Mouse (Mus musculus) ovary, postnatal 36 days (tissue): ENCODE results near the gene Capn8.
"Not testable (repeated sequence)": the region's sequence is repeated elsewhere in the genome, so short reads cannot be mapped to it uniquely, and the experiment has no call there.

Experiments
- DNase-seq: peaks from one replicate; pipeline ENCODE4 v3.0.0; 2022; ENCODE audit warnings: low spot score, mixed read lengths

Gene Capn8

DNA sequence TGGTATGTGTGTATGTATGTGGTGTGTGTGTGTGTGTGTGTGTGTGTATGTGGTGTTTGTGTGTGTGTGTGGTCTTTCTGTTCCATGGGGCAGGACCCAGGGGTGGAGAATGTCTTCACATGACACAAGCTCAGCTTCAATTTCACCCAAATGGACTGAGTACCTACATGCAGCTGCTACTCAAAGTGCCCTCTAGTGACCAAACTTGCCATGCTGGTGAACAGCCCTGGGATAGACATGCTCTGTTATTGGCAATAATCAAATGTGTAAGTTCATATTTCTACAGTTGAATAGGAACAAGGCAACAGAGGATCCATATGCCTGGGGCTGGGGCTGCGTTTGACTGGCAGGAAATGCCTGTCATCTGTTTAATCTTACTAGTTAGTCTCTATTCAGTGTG, 50.7 kb downstream of the Capn8 start:
- DNase-seq, result no peak

DNA sequence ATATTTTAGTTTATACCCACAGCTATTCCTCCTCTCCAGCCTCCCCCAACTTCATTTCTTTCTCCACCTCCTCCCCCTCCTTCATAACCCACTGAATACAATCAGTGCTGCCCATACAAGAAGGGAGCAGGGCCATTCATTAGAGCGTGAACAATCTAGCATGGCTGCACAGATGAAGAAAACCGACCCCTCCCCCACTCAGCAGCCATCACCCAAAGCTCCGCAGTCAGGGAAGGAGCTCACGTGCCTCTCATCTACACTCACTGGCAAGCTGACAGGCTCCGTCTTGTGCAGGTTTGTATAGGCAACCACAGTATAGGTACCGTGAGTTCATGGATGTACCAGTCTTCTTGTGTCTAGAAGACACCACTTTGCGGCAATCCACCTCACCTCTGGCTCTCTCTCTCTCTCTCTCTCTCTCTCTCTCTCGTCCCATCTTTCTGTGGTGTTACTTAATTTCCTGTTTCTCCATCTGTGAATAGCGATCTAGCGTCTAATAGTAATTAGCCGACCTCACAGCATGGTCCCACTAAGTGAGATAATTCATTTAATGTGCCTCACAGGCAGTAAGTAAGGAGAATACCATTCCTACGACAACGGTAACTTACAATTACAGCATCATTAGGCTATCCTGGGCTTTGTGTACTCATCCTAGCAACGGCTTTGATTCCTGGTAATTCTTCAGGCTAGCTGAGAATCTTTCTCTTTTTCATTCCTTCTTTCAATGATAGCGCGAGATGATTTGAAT, 53.6 kb downstream of the Capn8 start:
- DNase-seq, result no peak

DNA sequence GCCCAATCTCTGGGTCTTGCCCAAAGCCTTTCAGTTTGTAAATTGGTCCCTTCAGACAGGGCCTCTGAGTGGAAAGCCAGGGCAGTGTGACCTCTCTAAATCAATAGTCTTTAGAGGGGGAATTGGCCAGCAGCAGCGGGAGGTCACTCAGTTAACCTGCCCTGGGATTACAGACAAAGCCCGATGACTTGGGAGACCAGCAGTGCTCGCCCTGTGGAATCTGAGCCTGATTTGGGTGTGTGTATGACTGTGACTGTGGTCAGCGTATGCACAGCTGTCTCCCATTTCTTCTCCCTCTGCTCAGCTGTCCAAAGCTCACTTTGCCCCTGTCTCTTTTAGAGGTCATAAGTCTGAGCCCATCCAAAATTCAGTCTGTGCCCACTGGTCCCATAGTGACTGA, 55.7 kb downstream of the Capn8 start:
- DNase-seq, result no peak

DNA sequence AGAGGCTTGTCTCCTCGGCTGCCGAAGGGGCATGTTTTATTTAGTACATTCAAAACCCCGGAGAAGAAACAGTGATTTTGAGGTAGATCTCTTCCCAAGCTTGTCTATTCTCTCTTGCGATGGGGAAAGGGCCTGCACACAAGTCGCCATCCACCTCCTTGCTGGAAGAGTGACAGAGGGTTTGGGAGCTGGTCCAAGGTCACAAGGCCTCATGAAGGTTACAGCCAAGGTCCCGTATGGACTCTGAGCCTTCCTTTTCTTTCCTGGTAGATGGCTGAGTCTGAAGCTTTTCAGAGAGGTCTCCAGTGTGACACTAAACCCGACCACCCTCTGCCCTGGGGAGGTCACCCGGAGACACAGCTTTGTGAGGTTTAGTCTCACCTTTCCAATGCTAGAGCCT, 56.4 kb downstream of the Capn8 start:
- no peak for DNase-seq

- DNase-seq, result no peak
Observed at GRCm38 (mm10) chr1:182626197-182626596, 61.4 kb downstream of the Capn8 start.

- DNase-seq, result no peak
Observed at GRCm38 (mm10) chr1:182629228-182629627, 64.4 kb downstream of the Capn8 start.

- DNase-seq, result no peak
Observed at GRCm38 (mm10) chr1:182633712-182634294, 69.0 kb downstream of the Capn8 start.

- DNase-seq, result no peak
Observed at GRCm38 (mm10) chr1:182639016-182639415, 74.2 kb downstream of the Capn8 start.

DNA sequence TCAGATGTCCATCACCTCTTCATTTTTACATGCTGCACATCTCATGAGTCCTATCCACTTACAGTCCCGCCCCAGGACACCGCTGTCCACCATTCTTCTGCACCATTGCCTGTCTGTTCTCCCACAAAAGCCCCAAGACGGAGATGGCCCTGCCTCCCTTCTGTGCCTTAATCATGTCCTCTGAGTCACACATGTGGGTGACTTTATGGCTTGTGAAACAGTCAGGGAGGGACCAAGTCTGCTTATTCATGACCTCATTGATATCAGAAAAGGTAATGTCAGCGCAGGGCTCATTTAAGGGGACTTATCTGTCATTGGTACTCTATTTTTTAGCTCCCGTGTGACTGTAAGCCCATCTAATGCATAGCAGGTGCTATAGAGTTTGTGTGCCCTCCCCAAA, 74.6 kb downstream of the Capn8 start:
- no peak for DNase-seq

DNA sequence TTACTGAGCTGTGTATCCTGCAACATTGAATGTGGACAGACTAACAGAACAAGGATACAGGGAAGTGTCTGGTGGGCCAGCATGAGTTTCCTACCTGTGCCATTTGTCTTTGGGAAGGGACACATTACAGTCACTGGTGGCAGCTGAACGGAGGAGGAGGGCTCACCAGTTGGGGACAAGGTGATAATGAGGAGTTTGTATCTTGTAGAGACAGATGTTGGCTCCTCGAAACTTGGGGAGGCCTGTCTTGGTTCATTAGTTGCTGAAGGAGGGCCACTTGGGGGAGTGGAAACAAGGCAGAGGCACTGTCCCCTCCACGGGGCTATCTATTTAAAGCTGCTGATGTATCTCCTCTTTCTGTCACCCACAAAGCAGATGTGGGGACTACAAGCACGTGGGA, 75.3 kb downstream of the Capn8 start:
- DNase-seq, result no peak

DNA sequence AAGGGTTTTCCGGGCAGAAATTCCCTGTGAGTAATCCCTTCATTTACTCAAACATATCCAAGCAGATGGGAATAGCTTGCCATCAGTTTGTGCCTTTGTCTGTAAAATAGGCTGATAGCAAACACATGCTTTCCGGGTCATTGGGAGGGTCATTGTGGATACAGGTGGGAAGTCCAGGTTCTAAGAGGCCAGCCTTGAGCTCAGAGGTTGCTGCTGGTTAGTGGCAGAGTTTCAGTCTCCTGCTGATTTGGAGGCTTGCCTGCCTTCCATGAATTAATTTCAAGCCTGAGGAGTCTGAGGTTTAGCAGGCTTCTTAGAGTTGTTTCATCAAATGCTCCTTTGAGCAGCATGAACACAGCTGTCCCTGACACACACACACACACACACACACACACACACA, 78.0 kb downstream of the Capn8 start:
- no peak for DNase-seq

- not testable (repeated sequence) for DNase-seq
Observed at GRCm38 (mm10) chr1:182644418-182644817, 79.6 kb downstream of the Capn8 start.

- no peak for DNase-seq
Observed at GRCm38 (mm10) chr1:182645211-182645668, 80.4 kb downstream of the Capn8 start.

- DNase-seq, result no peak
Observed at GRCm38 (mm10) chr1:182646796-182647195, 82.0 kb downstream of the Capn8 start.

DNA sequence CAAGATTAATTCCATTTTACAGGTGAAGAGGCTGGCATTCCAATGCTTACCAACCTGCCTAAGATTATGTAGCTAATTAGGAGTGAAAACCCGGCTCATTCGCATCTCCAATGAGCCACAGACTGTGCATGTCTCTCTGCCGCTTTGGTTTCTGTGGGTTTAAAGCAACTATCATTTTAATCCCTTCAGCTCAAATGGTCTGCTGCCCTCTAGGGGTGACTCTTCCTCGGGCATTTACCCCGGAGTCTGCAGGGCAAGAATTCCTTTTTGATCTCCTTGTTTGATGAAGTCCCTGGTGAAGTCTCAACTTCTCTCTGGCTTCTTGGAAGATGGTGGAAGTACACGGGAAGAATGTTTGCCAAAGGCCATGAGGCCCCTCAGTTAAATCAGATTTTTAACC, 93.0 kb downstream of the Capn8 start:
- DNase-seq, result peak; percentile 53

GRCm38 (mm10) chr1:182660365-182660764, 95.6 kb downstream of the Capn8 start:
- DNase-seq, result no peak

- peak; percentile 40 for DNase-seq
Observed at GRCm38 (mm10) chr1:182663671-182664070, 98.9 kb downstream of the Capn8 start.

DNA sequence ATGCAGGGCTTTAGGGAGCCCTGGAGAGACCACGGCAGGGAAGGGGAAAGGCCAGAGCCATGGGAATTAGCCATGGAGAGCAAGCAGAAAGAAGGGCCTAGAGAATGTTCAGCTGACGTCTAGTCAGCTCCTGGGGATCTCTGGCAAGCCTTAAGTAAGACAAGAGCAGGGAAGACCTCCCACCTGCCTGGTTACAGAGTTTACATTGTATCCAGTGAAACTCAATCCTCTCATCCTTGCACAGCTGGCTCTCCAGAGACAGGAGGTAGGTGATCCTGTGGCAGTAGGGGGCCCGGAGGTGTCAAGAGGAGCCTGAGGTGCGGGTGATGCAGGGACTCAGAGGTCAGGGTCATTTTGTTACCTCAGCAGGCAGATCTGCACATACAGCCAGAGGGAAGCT, 100.0 kb downstream of the Capn8 start:
- DNase-seq, result no peak

GRCm38 (mm10) chr1:182667281-182667680, 102.5 kb downstream of the Capn8 start:
- no peak for DNase-seq

DNA sequence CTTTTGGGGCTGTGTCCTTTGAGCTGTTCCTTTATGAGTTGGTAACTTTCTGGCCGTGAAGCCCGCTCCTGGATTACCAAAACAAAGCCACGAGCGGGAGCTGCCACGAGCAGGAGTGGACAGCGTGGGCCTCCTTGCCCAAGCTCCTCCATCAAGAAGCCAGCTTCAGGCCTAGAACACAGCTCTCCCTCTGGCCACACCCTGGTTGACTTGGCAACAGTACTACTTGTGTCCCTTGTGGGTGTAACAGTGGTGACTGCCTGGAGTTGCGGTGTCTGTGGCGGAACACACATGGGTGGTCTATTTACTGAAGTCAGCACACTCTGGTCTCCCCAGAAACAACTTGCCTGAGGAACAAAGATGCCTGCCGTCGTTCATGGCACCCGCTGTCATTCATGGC, 104.9 kb downstream of the Capn8 start:
- DNase-seq, result no peak

DNA sequence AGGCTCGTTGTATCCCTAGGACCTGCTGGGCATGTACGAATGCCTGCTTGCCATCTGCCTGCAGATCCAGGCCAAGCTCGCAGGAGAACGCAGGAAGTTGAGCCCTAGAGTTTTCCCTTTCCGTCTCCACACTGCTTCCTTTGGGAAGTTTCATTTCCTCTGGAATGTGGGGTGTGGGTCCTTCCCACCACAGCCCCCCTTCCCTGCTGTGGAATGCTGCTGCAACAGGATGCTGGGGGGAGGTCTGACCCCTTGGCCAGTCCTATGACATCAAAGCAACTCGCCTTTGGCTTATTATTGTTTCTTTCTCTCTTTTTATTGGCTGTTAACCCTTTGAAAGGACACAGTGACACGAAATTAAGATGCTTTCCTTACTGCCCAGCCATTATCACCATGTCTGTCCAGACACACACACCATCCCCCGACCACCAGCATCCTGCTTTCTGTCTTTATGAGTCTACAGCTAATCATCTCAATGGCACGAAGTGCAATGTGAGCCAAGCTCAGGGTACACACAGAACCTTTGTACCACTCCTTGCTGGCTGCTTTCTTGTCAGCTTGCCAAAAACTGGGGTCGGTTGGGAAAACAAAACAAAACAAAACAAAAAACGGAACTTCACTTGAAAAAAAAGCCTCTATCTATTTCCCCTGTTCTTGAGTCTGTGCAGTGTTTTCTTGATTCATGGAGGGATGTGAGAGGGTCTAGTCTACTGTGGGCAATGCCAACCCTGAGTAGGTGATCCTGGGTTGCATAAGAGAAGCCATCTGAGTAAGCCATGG, 105.9 kb downstream of the Capn8 start:
- no peak for DNase-seq

DNA sequence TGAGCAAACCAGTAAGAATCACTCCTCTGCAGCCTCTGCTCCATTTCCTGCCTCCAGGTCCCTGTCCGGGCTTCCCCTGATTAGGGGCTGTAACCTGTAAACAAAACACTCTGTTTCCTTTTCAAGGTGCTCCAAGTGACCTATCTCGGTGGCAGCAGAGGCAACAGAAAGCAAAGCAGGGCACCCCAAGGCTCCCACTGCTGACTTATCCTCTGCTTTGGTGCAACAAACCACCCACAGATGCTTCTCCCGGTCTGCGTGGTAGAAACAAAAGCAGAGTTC, 106.5 kb downstream of the Capn8 start:
- DNase-seq, result no peak

DNA sequence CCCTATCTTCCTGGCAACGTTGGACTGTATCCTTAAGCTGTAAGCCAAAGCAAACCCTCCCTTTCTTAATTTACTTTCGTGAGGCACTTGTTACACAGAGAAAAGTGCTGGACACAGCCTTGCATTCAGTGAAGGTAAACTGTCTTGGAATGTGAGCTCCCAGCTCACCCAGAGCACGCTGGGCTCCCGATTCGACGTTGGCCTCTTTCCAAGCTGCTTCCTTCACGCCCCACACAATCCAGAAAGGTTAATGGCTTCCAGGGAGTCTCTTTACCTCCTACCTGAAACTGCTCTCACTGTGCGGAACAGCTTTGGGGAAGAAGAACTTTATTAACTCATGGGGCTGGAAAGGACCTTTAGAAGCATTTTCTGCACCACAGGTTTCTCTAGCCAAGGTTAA, 110.5 kb downstream of the Capn8 start:
- DNase-seq, result no peak
